Mouse (Mus musculus) erythroblast, embryonic 14.5 days (primary cell): Measurements from ENCODE around the gene Zfp366. TPM values are rescaled to one million over a fixed set of nuclear protein-coding genes. Genes with fewer than 3 reads are reported as not detected.

Experiments
- H3K27me3 ChIP-seq: 2 replicates; pipeline ENCODE4 v1.6.1; 2012; ENCODE audit warnings: inconsistent platforms; ENCODE audit not compliant: control insufficient read depth
- H3K36me3 ChIP-seq: 2 replicates; pipeline ENCODE4 v1.6.1; 2012; ENCODE audit warnings: mild to moderate bottlenecking, inconsistent platforms; ENCODE audit not compliant: control insufficient read depth
- H3K4me1 ChIP-seq: 2 replicates; pipeline ENCODE4 v1.6.1; 2012; ENCODE audit warnings: inconsistent platforms; ENCODE audit not compliant: control insufficient read depth
- H3K4me3 ChIP-seq: replicated peaks from 2 replicates; pipeline ENCODE3; 2012; ENCODE audit warnings: moderate library complexity, mild to moderate bottlenecking, inconsistent platforms
- H3K9me3 ChIP-seq: 2 replicates; pipeline ENCODE4 v1.6.1; 2012; ENCODE audit warnings: low read length, inconsistent platforms, mixed read lengths; ENCODE audit not compliant: control insufficient read depth
- GATA1 ChIP-seq: IDR thresholded peaks from 2 replicates; pipeline ENCODE4 v1.6.1; 2012; ENCODE audit warnings: low read length, inconsistent platforms, mixed read lengths
- TAL1 ChIP-seq: IDR thresholded peaks from 3 replicates; pipeline ENCODE4 v1.6.1; 2012; ENCODE audit warnings: low read length, inconsistent platforms, mixed read lengths
- polyA plus RNA-seq: library from polyadenylated mRNA; stranded (reverse); fragments of >175 nt; gene quantifications from 2 replicates; pipeline ENCODE4 v1.2.3, GENCODE M21; 2012

Zfp366 gene
- polyA plus RNA-seq, 1 experiment = not detected

DNA sequence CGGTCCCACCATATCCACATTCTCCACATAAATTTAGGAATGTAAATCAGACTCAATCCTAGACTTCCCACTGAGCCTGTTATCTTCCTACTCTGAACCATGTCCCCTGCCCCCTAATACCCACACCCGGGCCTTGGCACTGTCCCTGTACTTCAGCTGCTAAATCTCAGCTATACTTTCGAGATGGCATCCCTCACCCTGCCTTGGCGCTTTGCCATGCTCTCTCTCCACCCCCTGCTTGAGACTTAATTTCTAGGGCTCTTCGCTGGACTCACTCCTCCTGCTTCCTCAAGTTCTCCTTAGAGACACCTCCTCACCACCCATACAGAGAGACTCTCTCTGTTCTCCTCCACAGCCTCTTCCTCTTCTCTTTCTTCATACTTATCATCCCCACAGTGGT, 115.3 kb downstream of the Zfp366 start:
- Histone ChIP-seq H3K36me3 (no peaks in the 10 kb centered on the region), H3K4me1 (no peaks in the 10 kb centered on the region), H3K4me3 (no peak overlapping the region), H3K9me3 (no peaks in the 10 kb centered on the region), H3K27me3 (no peaks in the 10 kb centered on the region)
- TF ChIP-seq GATA1 = no peak
- no peak for TF ChIP-seq TAL1

Other genes starting within 250 kb of the Zfp366 start
- gene 1700024P04Rik, start 200.3 kb upstream of the Zfp366 start, polyA plus RNA-seq = not detected in 2 replicates
- gene Ptcd2, start 159.9 kb downstream of the Zfp366 start, polyA plus RNA-seq = 0.41 and 0.82 TPM in 2 replicates
- gene Mrps27, start 160.0 kb downstream of the Zfp366 start, polyA plus RNA-seq = 0.29 and 0.47 TPM in 2 replicates